Comparison of ENCODE assay signal across 11 mouse cellular contexts in the genomic region with DNA sequence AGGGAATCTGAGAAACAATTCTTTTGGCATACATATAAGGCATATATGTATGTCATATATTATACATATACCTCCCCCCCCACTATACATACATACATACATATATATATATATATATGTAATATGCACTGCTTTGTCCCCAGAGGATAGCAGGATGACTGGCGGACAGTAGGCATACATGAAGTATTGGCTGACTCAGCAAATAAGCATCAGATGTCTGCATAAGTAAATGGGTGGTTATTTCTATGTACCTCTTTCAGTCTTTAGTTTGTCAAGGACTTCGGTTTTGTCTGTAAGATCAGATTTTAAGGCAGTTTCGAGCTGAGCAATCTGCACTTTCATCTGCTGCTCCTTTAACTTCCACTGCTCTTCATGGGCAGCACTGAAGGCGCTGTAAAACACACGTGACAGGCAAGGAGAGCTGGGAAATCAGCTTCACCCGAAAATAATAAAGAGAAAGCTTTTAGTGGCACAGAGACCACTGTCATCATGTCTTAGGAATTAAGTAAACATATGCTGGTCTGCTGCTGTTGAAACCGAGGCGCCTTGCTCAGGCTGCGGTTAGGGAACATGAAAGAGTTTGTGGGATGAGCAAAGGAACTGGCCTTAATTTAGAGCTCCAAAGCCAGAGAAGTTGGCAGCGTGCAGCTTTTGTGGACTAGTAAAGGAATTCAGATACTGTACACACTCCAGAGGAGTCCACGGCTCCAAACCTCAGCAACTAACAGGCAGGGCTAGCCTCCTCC. TPM values are rescaled to one million over a fixed set of nuclear protein-coding genes. Genes with fewer than 3 reads are reported as not detected.
DNase-seq lines count a peak whose midpoint lies in the region; ATAC-seq and TF ChIP-seq lines count a peak whose summit lies in the region.
"Had no signal": no experiment of that assay in that cellular context is flagged by ENCODE, and none has a peak within 500 bp of the region (broad histone marks: within the 10 kb centered on the region; RNA-seq: fewer than 3 reads in every experiment).

No protein-coding gene starts in this region.

- no peak for TF ChIP-seq CTCF in C2C12 (IDR thresholded peaks at IDR 0.05; ENCODE audit: control insufficient read depth, insufficient read depth, insufficient read length)
- TF ChIP-seq CTCF in gastrocnemius, adult 2 months (IDR thresholded peaks at IDR 0.05), result no peak
- TF ChIP-seq CTCF in lung, embryonic 14.5 days (IDR thresholded peaks at IDR 0.05; ENCODE audit: low read depth), result no peak

- no peaks in the 10 kb centered on the region for H3K27me3 ChIP-seq in heart, embryonic 10.5 days (ENCODE audit: insufficient read depth, poor library complexity, severe bottlenecking)
- H3K27me3 ChIP-seq in C2C12 (ENCODE audit: control insufficient read depth, insufficient read depth, insufficient read length), result no peaks in the 10 kb centered on the region
- H3K27me3 ChIP-seq in lung, embryonic 14.5 days (ENCODE audit: insufficient read depth, low read length), result no peaks in the 10 kb centered on the region
- H3K27me3 ChIP-seq: heart, embryonic 15.5 days had no signal

- 0 out of 2 replicates have a peak, but pooled peaks cover 4% of the 10 kb centered on the region for H3K4me1 ChIP-seq in heart, embryonic 10.5 days
- H3K4me1 ChIP-seq in lung, embryonic 14.5 days (ENCODE audit: insufficient read depth), result no peaks in the 10 kb centered on the region
- H3K4me1 ChIP-seq: heart, embryonic 15.5 days had no signal

- H3ac ChIP-seq in C2C12 (ENCODE audit: control insufficient read depth, insufficient read length, low read depth), result no peak overlapping the region

- intact Hi-C loops in gastrocnemius, adult 2 months (cut with DNase I), result no loop called here

- H3K4me3 ChIP-seq in heart, embryonic 10.5 days, result no peak overlapping the region
- no peak overlapping the region for H3K4me3 ChIP-seq in C2C12 (ENCODE audit: insufficient read depth, poor library complexity, severe bottlenecking)
- peak overlapping the region; percentile 11; the same call in 1 of the 2 replicates for H3K4me3 ChIP-seq in gastrocnemius, adult 2 months
- no peak overlapping the region for H3K4me3 ChIP-seq in lung, embryonic 14.5 days (ENCODE audit: low read depth, low read length)
- H3K4me3 ChIP-seq: erythroblast, embryonic 14.5 days; heart, embryonic 15.5 days had no signal

- ATAC-seq in lung, embryonic 14.5 days (ENCODE audit: insufficient read depth), result peak; percentile 78

- WGBS in heart, embryonic 10.5 days, result 83% methylated on average over 11 of the region's 11 CpGs
- 38% methylated on average over 11 of the region's 11 CpGs for WGBS in lung, embryonic 14.5 days

- DNase-seq in heart, adult 11 months, result peak; percentile 96
- no peak for DNase-seq in heart, embryonic 10.5 days (ENCODE audit: low spot score)
- DNase-seq in gastrocnemius, adult 2 months, result peak; percentile 63
- peak; percentile 72 for DNase-seq in lung, embryonic 14.5 days
- DNase-seq in adrenal gland, postnatal 25 days, result no peak
- DNase-seq in ovary, postnatal 10 days (ENCODE audit: low spot score), result no peak
- DNase-seq in layer of hippocampus, postnatal 14 days (ENCODE audit: low spot score in 2 of 2), result no peak
- DNase-seq: cerebellum, postnatal 14 days had no signal

- H3K27ac ChIP-seq in heart, embryonic 10.5 days, result no peak overlapping the region
- H3K27ac ChIP-seq in gastrocnemius, adult 2 months, result peak overlapping the region; percentile 25; the same call in 1 of the 2 replicates
- H3K27ac ChIP-seq in lung, embryonic 14.5 days (ENCODE audit: low read depth), result peak overlapping the region; percentile 43; the same call in 1 of the 2 replicates
- H3K27ac ChIP-seq: heart, embryonic 15.5 days had no signal

- 0 out of 2 replicates have a peak overlapping the region, but pooled peaks have one; percentile 7 for H3K4me2 ChIP-seq in lung, embryonic 14.5 days
- H3K4me2 ChIP-seq: heart, embryonic 15.5 days had no signal

- H3K36me3 ChIP-seq in heart, embryonic 10.5 days, result no peaks in the 10 kb centered on the region; the same call in 1 of the 2 replicates
- H3K36me3 ChIP-seq in C2C12 (ENCODE audit: control insufficient read depth, insufficient read depth), result no peaks in the 10 kb centered on the region
- H3K36me3 ChIP-seq in lung, embryonic 14.5 days (ENCODE audit: insufficient read depth), result no peaks in the 10 kb centered on the region
- H3K36me3 ChIP-seq: heart, embryonic 15.5 days had no signal

- no peak overlapping the region for H3K9ac ChIP-seq in lung, embryonic 14.5 days
- H3K9ac ChIP-seq: heart, embryonic 15.5 days had no signal

- no peaks in the 10 kb centered on the region for H3K79me2 ChIP-seq in C2C12 (ENCODE audit: control insufficient read depth, insufficient read depth)

- no peaks in the 10 kb centered on the region for H3K79me3 ChIP-seq in C2C12 (ENCODE audit: low read depth)

- H3K9me3 ChIP-seq in heart, embryonic 10.5 days, result peaks cover 2% of the 10 kb centered on the region; the same call in 1 of the 2 replicates
- H3K9me3 ChIP-seq in lung, embryonic 14.5 days (ENCODE audit: low read depth, low read length), result no peaks in the 10 kb centered on the region; the same call in 1 of the 2 replicates
- H3K9me3 ChIP-seq: heart, embryonic 15.5 days had no signal

TF ChIP-seq in C2C12, 6 proteins besides CTCF, POLR2A, EP300 and RAD21:
- TF ChIP-seq USF1 (IDR thresholded peaks at IDR 0.05; ENCODE audit: low read depth), result peak; percentile 88
- TF ChIP-seq MYOG (IDR thresholded peaks at IDR 0.05; ENCODE audit: control insufficient read depth, extremely low read depth, insufficient read length), result no peak
- TF ChIP-seq CEBPB (IDR thresholded peaks at IDR 0.05; ENCODE audit: low read depth), result peak; percentile 1

RNA-seq across cellular contexts. Expression of a gene that starts 32.4 kb away (rescaled TPM):
- polyA plus RNA-seq in heart, embryonic 10.5 days (2016; fragmentation: Nextera tagmentation; extraction: Ambion mirVana), result 9.2 and 9.3 TPM in 2 replicates
- 1.8 TPM for polyA plus RNA-seq in C2C12 (2012; fragmentation: generic; extraction: Trizol)
- 1 to 10 TPM; 2.0 to 2.3 TPM for total RNA-seq in gastrocnemius, adult 2 months (2021)
- polyA plus RNA-seq in lung, embryonic 14.5 days (2014; fragmentation: Nextera tagmentation; extraction: Ambion mirVana), result 10.4 and 11.6 TPM in 2 replicates
- total RNA-seq in adrenal gland, postnatal 25 days (2021), result 8.4 and 11.0 TPM in 2 replicates
- 10 to 100 TPM; 21.0 to 21.9 TPM for total RNA-seq in layer of hippocampus, postnatal 14 days (2021)

RNA-seq across cellular contexts. Expression of a gene that starts 32.7 kb away (rescaled TPM):
- 81.7 and 83.2 TPM in 2 replicates for polyA plus RNA-seq in heart, embryonic 10.5 days (2016; fragmentation: Nextera tagmentation; extraction: Ambion mirVana)
- 39.1 TPM for polyA plus RNA-seq in C2C12 (2012; fragmentation: generic; extraction: Trizol)
- 10 to 100 TPM; 81.7 to 85.5 TPM for total RNA-seq in gastrocnemius, adult 2 months (2021)
- polyA plus RNA-seq in lung, embryonic 14.5 days (2014; fragmentation: Nextera tagmentation; extraction: Ambion mirVana), result 104 and 109 TPM in 2 replicates
- total RNA-seq in adrenal gland, postnatal 25 days (2021), result 71.7 and 82.7 TPM in 2 replicates
- total RNA-seq in layer of hippocampus, postnatal 14 days (2021), result 100 to 1,000 TPM; 123 to 127 TPM

Comparison
In these comparisons a context has a peak if more than half of its experiments do, and no peak if none do; other contexts are left out.
1. DNase-seq: peak in heart, adult 11 months (single experiment), gastrocnemius, adult 2 months (single experiment) and lung, embryonic 14.5 days (single experiment); none in heart, embryonic 10.5 days (single experiment), adrenal gland, postnatal 25 days (single experiment), ovary, postnatal 10 days (single experiment) and layer of hippocampus, postnatal 14 days (0 of 2).